Mouse (Mus musculus): ENCODE data around the gene Dnm3. TPM values are rescaled to one million over a fixed set of nuclear protein-coding genes. Genes with fewer than 3 reads are reported as not detected.

Gene Dnm3
- polyA plus RNA-seq, 1 experiment from 2014 or later = 59.4 TPM

MicroRNAs within 50 kb of the gene (microRNA counts, 519-probe panel; counts per million panel counts)
- 3,695 counts per million, percentile 77 among the panel's probes with 10 or more counts for microRNA mmu-miR-199a-3p
- microRNA mmu-miR-199a-5p = 3,768 counts per million, percentile 79 among the panel's probes with 10 or more counts
- 1,670 counts per million, percentile 11 among the panel's probes with 10 or more counts for microRNA mmu-miR-214

Small RNA genes lying within 50 kb of the gene (microRNA-seq; reads per million reads assigned to microRNA genes)
- gene Mir199a-2 (5.0 reads per million, percentile 21 among the genes with 10 or more reads in this experiment), gene Mir214 (232 reads per million, percentile 62 among the genes with 10 or more reads in this experiment)

Other genes starting within 250 kb of the Dnm3 start
- gene Mettl13, start 70.5 kb upstream of the Dnm3 start, polyA plus RNA-seq (2015; fragmentation: Nextera tagmentation; extraction: Ambion mirVana) = 15.7 and 16.7 TPM in 2 replicates
- 76.5 and 78.1 TPM in 2 replicates for gene Vamp4, start 92.5 kb upstream of the Dnm3 start, polyA plus RNA-seq (2015; fragmentation: Nextera tagmentation; extraction: Ambion mirVana)
- 0.09 TPM in 1 of 2 replicates, not detected in the other for gene Myoc, start 161.1 kb upstream of the Dnm3 start, polyA plus RNA-seq (2015; fragmentation: Nextera tagmentation; extraction: Ambion mirVana)
- not detected in 2 replicates for gene Myocos, start 180.2 kb upstream of the Dnm3 start, polyA plus RNA-seq (2015; fragmentation: Nextera tagmentation; extraction: Ambion mirVana)

Measured in hindbrain, embryonic 15.5 days (tissue).